Mouse (Mus musculus) kidney, embryonic 15.5 days (tissue): ENCODE results near the gene Exoc4. TPM values are rescaled to one million over a fixed set of nuclear protein-coding genes. Genes with fewer than 3 reads are reported as not detected.

Source experiments
- ATAC-seq: fragments of 200-750 bp; cut with Nextera tagmentation; replicated peaks from 2 replicates; pipeline ENCODE4 v1.8.0; 2017; ENCODE audit warnings: moderate TSS enrichment; ENCODE audit not compliant: low FRiP score
- H3K27ac ChIP-seq: fragments of 300-500 bp; sonication (generic); 2 replicates; pipeline ENCODE4 v1.5.1; 2015; ENCODE audit warnings: mild to moderate bottlenecking, inconsistent platforms
- H3K27me3 ChIP-seq: fragments of 300-500 bp; sonication (generic); 2 replicates; pipeline ENCODE4 v1.6.1; 2015; ENCODE audit warnings: inconsistent platforms
- H3K36me3 ChIP-seq: fragments of 300-500 bp; sonication (generic); 2 replicates; pipeline ENCODE4 v1.6.1; 2015; ENCODE audit warnings: inconsistent platforms
- H3K4me1 ChIP-seq: fragments of 300-500 bp; sonication (generic); 2 replicates; pipeline ENCODE4 v1.6.1; 2015; ENCODE audit warnings: inconsistent platforms
- H3K4me2 ChIP-seq: fragments of 300-500 bp; sonication (generic); 2 replicates; pipeline ENCODE4 v1.6.1; 2015; ENCODE audit warnings: moderate library complexity, mild to moderate bottlenecking, inconsistent platforms
- H3K4me3 ChIP-seq: fragments of 300-500 bp; sonication (generic); replicated peaks from 2 replicates; pipeline ENCODE4 v1.5.1; 2015; ENCODE audit warnings: mild to moderate bottlenecking, inconsistent platforms
- H3K9ac ChIP-seq: fragments of 300-500 bp; sonication (generic); 2 replicates; pipeline ENCODE4 v1.6.1; 2015; ENCODE audit warnings: mild to moderate bottlenecking, inconsistent platforms
- H3K9me3 ChIP-seq: fragments of 300-500 bp; sonication (generic); replicated peaks from 2 replicates; pipeline ENCODE4 v1.6.1; 2016; ENCODE audit warnings: inconsistent platforms
- WGBS: fragments of 180-500 bp; shearing (Covaris S2); methylation state at CpG from one replicate; pipeline ENCODE4 v1.1.7; 2015; ENCODE audit warnings: mixed read lengths; 5-methylcytosine and 5-hydroxymethylcytosine counted together
- polyA plus RNA-seq: library from polyadenylated mRNA; unstranded; fragments of >200 nt; fragmentation: Nextera tagmentation; extraction: Ambion mirVana; gene quantifications from 2 replicates; pipeline ENCODE4 v1.2.1, GENCODE M21; 2015

Gene Exoc4
- polyA plus RNA-seq, 1 experiment from 2014 or later: 39.9 TPM

- Histone ChIP-seq H3K9me3 (no peaks in the 10 kb centered on the region), H3K4me2 (no peak overlapping the region), H3K4me1 (no peaks in the 10 kb centered on the region), H3K9ac (no peak overlapping the region), H3K36me3 (no peaks in the 10 kb centered on the region), H3K27me3 (no peaks in the 10 kb centered on the region), H3K27ac (no peak overlapping the region), H3K4me3 (no peak overlapping the region)
- no peak for ATAC-seq
- 76% methylated on average over 3 of the region's 3 CpGs for WGBS
Measured at GRCm38 (mm10) chr6:33734032-33734431, 485.1 kb downstream of the Exoc4 start.

GRCm38 (mm10) chr6:33738857-33739291 lies 490.0 kb downstream of the Exoc4 start:
- H3K9ac ChIP-seq: no peak overlapping the region
- no peak for ATAC-seq
- peaks cover 6% of the 10 kb centered on the region; the same call in 1 of the 2 replicates for H3K9me3 ChIP-seq
- H3K4me1 ChIP-seq: no peaks in the 10 kb centered on the region
- WGBS: 66% methylated on average over 3 of the region's 3 CpGs
- H3K4me3 ChIP-seq: no peak overlapping the region
- no peak overlapping the region for H3K27ac ChIP-seq
- H3K27me3 ChIP-seq: no peaks in the 10 kb centered on the region
- no peaks in the 10 kb centered on the region for H3K36me3 ChIP-seq
- no peak overlapping the region for H3K4me2 ChIP-seq

- no peaks in the 10 kb centered on the region for H3K4me1 ChIP-seq
- H3K4me3 ChIP-seq: no peak overlapping the region
- no peaks in the 10 kb centered on the region for H3K27me3 ChIP-seq
- no peak overlapping the region for H3K4me2 ChIP-seq
- H3K9ac ChIP-seq: no peak overlapping the region
- ATAC-seq: no peak
- H3K36me3 ChIP-seq: no peaks in the 10 kb centered on the region
- peaks cover 6% of the 10 kb centered on the region; the same call in 1 of the 2 replicates for H3K9me3 ChIP-seq
- H3K27ac ChIP-seq: no peak overlapping the region
- 89% methylated on average over 4 of the region's 4 CpGs for WGBS
Measured at GRCm38 (mm10) chr6:33739304-33739703, 490.4 kb downstream of the Exoc4 start.

- no peak for ATAC-seq
- H3K4me2 ChIP-seq: no peak overlapping the region
- WGBS: 90% methylated on average over 5 of the region's 5 CpGs
- no peaks in the 10 kb centered on the region for H3K9me3 ChIP-seq
- H3K27ac ChIP-seq: no peak overlapping the region
- H3K4me1 ChIP-seq: no peaks in the 10 kb centered on the region
- no peak overlapping the region for H3K9ac ChIP-seq
- no peaks in the 10 kb centered on the region for H3K27me3 ChIP-seq
- H3K36me3 ChIP-seq: no peaks in the 10 kb centered on the region
- no peak overlapping the region for H3K4me3 ChIP-seq
Measured at GRCm38 (mm10) chr6:33755976-33756375, 507.1 kb downstream of the Exoc4 start.

GRCm38 (mm10) chr6:33761557-33761956 lies 512.7 kb downstream of the Exoc4 start:
- H3K27ac ChIP-seq: no peak overlapping the region
- H3K4me2 ChIP-seq: no peak overlapping the region
- H3K27me3 ChIP-seq: no peaks in the 10 kb centered on the region
- H3K4me3 ChIP-seq: no peak overlapping the region
- H3K36me3 ChIP-seq: no peaks in the 10 kb centered on the region
- H3K4me1 ChIP-seq: no peaks in the 10 kb centered on the region
- no peaks in the 10 kb centered on the region for H3K9me3 ChIP-seq
- no peak overlapping the region for H3K9ac ChIP-seq
- no peak for ATAC-seq

- Histone ChIP-seq H3K4me2 (no peak overlapping the region), H3K27me3 (no peaks in the 10 kb centered on the region), H3K4me3 (no peak overlapping the region), H3K27ac (no peak overlapping the region), H3K9ac (no peak overlapping the region), H3K36me3 (no peaks in the 10 kb centered on the region), H3K4me1 (no peaks in the 10 kb centered on the region), H3K9me3 (no peaks in the 10 kb centered on the region)
- 83% methylated on average over 4 of the region's 4 CpGs for WGBS
- no peak for ATAC-seq
Measured at GRCm38 (mm10) chr6:33763245-33763644, 514.4 kb downstream of the Exoc4 start.

GRCm38 (mm10) chr6:33763970-33764369 lies 515.1 kb downstream of the Exoc4 start:
- H3K4me1 ChIP-seq: no peaks in the 10 kb centered on the region
- no peak overlapping the region for H3K4me2 ChIP-seq
- ATAC-seq: no peak
- no peak overlapping the region for H3K27ac ChIP-seq
- no peaks in the 10 kb centered on the region for H3K36me3 ChIP-seq
- no peak overlapping the region for H3K9ac ChIP-seq
- H3K9me3 ChIP-seq: no peaks in the 10 kb centered on the region
- 46% methylated on average over 3 of the region's 3 CpGs for WGBS
- H3K4me3 ChIP-seq: no peak overlapping the region
- H3K27me3 ChIP-seq: no peaks in the 10 kb centered on the region

GRCm38 (mm10) chr6:33769251-33769650 lies 520.4 kb downstream of the Exoc4 start:
- 61% methylated on average over 3 of the region's 3 CpGs for WGBS

GRCm38 (mm10) chr6:33770021-33770420 lies 521.1 kb downstream of the Exoc4 start:
- no peak overlapping the region for H3K27ac ChIP-seq
- H3K9ac ChIP-seq: no peak overlapping the region
- no peaks in the 10 kb centered on the region for H3K9me3 ChIP-seq
- H3K4me2 ChIP-seq: no peak overlapping the region
- 71% methylated on average over 2 of the region's 2 CpGs for WGBS
- H3K36me3 ChIP-seq: no peaks in the 10 kb centered on the region
- no peak for ATAC-seq
- no peak overlapping the region for H3K4me3 ChIP-seq
- H3K4me1 ChIP-seq: no peaks in the 10 kb centered on the region
- H3K27me3 ChIP-seq: no peaks in the 10 kb centered on the region

More at GRCm38 (mm10) chr6:33769251-33769650, 520.4 kb downstream of the Exoc4 start:
- Histone ChIP-seq H3K9me3 (no peaks in the 10 kb centered on the region), H3K27ac (no peak overlapping the region), H3K4me3 (no peak overlapping the region), H3K36me3 (no peaks in the 10 kb centered on the region), H3K4me2 (no peak overlapping the region), H3K9ac (no peak overlapping the region), H3K27me3 (no peaks in the 10 kb centered on the region), H3K4me1 (no peaks in the 10 kb centered on the region)
- ATAC-seq: no peak

GRCm38 (mm10) chr6:33772551-33773315 lies 523.8 kb downstream of the Exoc4 start:
- Histone ChIP-seq H3K4me1 (no peaks in the 10 kb centered on the region), H3K36me3 (no peaks in the 10 kb centered on the region), H3K27ac (no peak overlapping the region), H3K4me2 (no peak overlapping the region), H3K9ac (no peak overlapping the region), H3K27me3 (no peaks in the 10 kb centered on the region), H3K4me3 (no peak overlapping the region), H3K9me3 (no peaks in the 10 kb centered on the region)
- WGBS: 52% methylated on average over 9 of the region's 9 CpGs
- no peak for ATAC-seq

GRCm38 (mm10) chr6:33792604-33793003 lies 543.7 kb downstream of the Exoc4 start:
- Histone ChIP-seq H3K4me1 (0 out of 2 replicates have a peak, but pooled peaks cover 8% of the 10 kb centered on the region), H3K36me3 (no peaks in the 10 kb centered on the region), H3K4me2 (no peak overlapping the region), H3K9ac (no peak overlapping the region), H3K27me3 (no peaks in the 10 kb centered on the region), H3K27ac (no peak overlapping the region), H3K4me3 (no peak overlapping the region), H3K9me3 (no peaks in the 10 kb centered on the region)
- WGBS: 59% methylated on average over 2 of the region's 2 CpGs
- no peak for ATAC-seq

GRCm38 (mm10) chr6:33801254-33801653 lies 552.4 kb downstream of the Exoc4 start:
- H3K27me3 ChIP-seq: no peaks in the 10 kb centered on the region
- no peak overlapping the region for H3K4me2 ChIP-seq
- WGBS: 86% methylated on average over 3 of the region's 3 CpGs
- H3K9me3 ChIP-seq: no peaks in the 10 kb centered on the region
- no peaks in the 10 kb centered on the region for H3K36me3 ChIP-seq
- ATAC-seq: no peak
- H3K27ac ChIP-seq: no peak overlapping the region
- no peak overlapping the region for H3K4me3 ChIP-seq
- no peak overlapping the region for H3K9ac ChIP-seq
- H3K4me1 ChIP-seq: no peaks in the 10 kb centered on the region
